Mouse (Mus musculus) retina, embryonic 14.5 days (tissue): ENCODE measurements at regions not wholly inside any gene's neighbourhood (a gene's known extent, or its start where the extent isn't known, plus 50 kb on each side); places are given as distances from the start of the nearest gene placed in this dataset.

Source experiments
- DNase-seq: peaks from one replicate; pipeline ENCODE4 v3.0.0-alpha.2; 2015; ENCODE audit warnings: low spot score

DNA sequence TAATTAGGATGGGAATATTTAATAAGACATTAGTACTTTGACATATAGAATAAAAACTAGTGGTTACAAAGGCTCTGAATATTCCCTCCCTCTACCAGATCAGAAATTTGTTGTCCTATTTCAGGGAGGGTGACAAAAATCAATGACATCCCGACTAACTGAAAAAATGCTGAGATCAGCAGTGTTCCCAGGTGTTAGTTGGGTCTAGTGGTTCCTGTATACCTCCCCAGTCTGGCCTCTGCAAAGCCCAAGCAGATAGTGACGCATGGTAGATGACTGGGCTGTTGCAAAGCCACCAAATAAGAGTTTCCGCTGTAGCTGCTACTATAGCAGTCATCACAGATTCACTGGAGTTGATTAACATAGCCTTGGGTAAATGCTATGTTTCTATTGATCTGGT, 59.9 kb upstream of the Gm4791 start:
- DNase-seq: no peak

- DNase-seq: no peak
Observed at GRCm38 (mm10) chr9:46925641-46926040, 72.9 kb upstream of the Gm4791 start.

GRCm38 (mm10) chr9:46920081-46920480, 78.5 kb upstream of the Gm4791 start:
- no peak for DNase-seq

- peak; percentile 73 for DNase-seq
Observed at GRCm38 (mm10) chr9:46913238-46913637, 85.3 kb upstream of the Gm4791 start.

DNA sequence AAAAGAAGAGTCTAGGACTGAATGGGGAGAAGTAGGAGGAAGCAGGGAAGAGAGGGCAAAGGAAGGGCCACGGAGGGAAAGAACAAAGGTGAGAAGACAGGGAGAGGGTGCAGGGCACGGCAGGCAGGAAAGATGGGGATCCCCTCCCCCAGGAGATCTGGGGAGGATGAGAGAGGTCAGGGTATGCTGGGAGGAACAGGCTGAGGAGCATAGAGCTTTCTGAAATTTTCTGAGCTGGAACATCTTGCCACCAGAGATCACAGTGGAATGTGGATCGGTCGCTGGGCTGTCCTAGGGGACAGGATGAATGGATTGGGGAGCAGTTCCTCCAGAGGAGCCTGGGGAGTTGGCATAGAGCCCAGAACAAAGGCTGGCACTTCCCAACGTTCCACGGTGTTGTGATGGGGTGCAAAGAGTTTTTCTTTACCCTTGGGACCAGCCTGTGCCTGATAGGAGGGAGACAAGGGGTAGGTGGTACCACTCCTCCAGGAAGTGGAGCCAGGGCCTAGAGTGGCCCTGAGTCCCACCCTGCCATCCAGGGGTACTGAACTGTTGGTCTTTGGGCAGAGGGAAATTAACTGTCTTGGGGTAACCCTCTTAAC, 89.0 kb upstream of the Gm4791 start:
- DNase-seq: no peak

DNA sequence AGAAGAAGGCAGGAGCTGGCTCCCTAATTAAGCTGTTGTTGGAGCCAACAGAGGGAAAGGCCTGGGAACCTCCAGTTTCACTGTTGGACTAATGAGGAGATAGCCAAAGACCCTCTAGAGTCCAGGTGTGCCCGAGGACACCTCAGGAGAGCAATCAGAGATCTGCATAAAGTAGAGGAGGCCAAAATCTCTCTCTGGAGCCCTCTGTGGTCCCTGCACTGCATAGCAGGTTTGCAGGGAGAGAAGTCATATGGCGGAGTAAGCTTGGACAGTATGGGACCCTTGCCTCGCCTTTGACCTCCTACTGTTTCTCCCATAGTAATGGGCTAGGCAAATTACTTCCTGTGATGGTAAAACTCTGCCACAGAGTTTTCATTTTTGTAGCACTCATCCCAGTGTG, 93.5 kb upstream of the Gm4791 start:
- DNase-seq: no peak

- DNase-seq: no peak
Observed at GRCm38 (mm10) chr9:46903491-46904220, 94.9 kb upstream of the Gm4791 start.

- no peak for DNase-seq
Observed at GRCm38 (mm10) chr9:46899283-46899682, 99.3 kb upstream of the Gm4791 start.

DNA sequence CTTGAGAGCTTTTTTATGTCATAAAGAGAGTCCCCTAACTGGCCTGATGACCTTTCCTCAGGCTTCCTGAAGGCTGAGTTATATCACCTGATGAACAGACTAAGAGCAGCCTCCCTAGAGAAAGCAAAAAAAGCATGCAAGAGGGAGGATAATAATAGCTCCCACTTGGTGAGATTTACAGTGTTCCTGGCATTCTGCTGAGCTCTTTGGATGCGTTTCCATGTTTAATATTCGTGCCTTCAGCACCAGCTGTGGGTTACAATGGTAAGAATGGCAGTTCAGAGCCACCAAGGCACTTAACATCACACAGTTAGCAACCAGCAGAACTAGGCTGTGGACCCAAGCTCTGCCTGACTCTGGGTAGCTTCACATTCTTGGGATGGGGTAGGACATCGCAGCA, 100.4 kb upstream of the Gm4791 start:
- no peak for DNase-seq

GRCm38 (mm10) chr9:46891829-46892228, 106.7 kb upstream of the Gm4791 start:
- no peak for DNase-seq

GRCm38 (mm10) chr9:46889933-46890662, 108.4 kb upstream of the Gm4791 start:
- DNase-seq: peak; percentile 42

DNA sequence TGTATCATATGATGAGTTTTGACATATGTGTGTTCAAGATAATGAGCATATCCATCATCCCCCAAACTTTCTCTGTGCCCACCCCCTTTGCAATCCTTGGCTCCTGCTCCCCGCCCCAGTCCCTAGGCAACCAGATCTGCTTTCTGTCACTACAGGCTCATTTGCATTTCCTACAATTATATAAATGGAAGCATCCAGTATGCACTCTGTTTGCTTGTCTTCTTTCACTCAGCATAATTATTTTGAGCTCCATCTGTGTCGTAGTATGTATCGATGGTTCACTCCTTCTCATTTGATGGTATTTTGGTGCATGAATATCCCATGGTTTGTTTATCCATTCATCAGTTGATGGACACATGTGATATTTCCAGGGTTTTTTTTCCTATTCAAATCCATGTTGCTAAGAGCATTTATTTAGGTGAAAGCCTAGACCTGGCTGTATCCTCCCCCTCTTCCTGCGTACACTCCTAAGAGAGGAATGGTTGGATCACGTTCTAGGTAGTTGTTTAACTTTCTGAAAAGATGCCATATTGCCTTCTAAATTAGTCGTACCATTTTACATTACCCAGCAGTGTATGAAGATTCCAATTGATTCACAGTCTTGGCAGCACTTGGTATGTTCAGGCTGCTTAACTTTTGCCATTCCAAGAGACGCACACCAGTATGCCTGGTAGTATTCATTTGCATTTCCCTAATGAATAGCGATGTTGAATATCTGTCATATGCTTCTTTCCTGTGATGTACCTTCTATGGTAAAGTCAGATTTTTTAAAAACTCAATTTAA, 127.1 kb upstream of the Gm4791 start:
- DNase-seq: no peak

GRCm38 (mm10) chr9:46863934-46864333, 134.6 kb upstream of the Gm4791 start:
- DNase-seq: peak; percentile 64

GRCm38 (mm10) chr9:46851753-46852152, 146.8 kb upstream of the Gm4791 start:
- no peak for DNase-seq

DNA sequence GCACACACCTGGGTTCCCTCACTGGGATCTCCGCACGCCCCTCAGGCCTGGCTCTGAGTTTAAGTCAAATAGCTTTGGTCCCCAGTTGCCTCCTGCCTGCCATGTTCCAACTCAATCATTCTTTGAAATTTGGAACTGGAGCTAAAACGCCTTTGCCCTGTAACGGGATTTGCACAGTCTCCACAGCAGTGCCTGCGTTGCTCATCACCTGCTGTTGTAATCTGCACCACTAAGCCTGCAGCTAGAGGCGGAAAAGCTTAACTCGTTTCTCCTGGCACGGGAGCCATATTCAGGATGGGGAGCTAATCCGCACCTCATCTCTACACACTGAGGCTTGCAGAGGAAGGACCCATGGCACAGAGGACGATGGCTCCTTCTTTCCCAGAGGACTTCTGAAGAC, 147.2 kb upstream of the Gm4791 start:
- no peak for DNase-seq

DNA sequence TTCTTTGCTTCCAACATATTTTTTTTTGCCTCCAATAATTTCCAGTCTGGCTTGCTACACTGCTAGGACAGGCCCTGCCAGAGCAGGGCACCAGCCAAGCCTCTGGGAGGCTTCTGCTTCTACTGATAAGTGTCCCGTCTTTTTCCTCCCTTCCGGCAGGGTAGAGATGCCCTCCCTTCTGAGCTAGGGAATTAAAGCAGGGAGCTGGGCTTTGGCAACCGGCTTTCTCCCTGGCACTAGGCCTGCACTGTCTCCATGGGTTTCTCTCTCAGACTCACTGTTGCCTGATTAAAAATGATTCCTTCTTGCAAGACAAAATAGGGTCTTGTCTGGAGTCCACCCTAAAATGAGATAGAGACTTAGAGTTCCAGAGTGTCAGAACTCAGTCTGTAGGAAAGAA, 153.3 kb upstream of the Gm4791 start:
- DNase-seq: no peak

- no peak for DNase-seq
Observed at GRCm38 (mm10) chr9:46843781-46844180, 154.8 kb upstream of the Gm4791 start.

DNA sequence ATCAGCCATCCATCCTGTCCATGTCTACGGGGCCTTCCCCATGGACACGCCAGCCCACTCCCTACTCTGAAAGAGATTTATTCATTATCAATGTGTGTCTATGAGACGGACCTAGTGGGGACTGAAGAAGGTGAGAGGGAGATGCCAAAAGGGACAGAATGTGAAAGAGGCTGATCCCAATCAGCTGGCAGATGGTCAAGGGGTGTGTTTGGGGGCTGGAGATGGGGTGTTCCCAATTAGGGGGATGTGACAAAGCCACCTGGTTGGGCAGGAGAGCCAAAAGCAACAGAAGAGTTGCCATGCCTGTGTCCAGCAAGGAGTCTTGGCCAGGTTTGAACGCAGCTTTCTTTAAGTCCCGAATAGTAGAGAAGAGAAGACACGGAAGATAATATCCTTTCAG, 157.0 kb upstream of the Gm4791 start:
- no peak for DNase-seq

- no peak for DNase-seq
Observed at GRCm38 (mm10) chr9:46835261-46835660, 163.3 kb upstream of the Gm4791 start.

- no peak for DNase-seq
Observed at GRCm38 (mm10) chr9:46830746-46831560, 167.6 kb upstream of the Gm4791 start.

DNA sequence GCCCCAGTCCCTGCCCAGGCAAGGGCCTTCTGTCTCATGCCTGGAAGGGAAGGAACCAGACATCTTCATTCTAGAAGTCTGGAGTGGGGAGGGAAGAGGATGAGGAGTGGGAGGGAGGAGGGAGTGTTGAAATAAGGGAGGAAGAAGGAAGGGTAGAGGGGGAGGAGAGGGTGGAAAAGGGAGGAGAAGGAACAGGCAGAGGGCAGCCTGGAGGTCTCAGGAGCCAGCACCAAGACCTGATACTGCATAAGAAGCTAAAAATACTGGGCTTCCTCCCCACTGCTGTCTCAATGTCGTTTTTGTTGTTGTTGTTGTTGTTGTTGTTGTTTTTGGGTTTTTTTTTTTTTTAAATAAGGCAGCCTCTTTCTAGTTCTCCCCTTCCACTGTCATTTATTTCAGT, 168.2 kb upstream of the Gm4791 start:
- DNase-seq: no peak

DNA sequence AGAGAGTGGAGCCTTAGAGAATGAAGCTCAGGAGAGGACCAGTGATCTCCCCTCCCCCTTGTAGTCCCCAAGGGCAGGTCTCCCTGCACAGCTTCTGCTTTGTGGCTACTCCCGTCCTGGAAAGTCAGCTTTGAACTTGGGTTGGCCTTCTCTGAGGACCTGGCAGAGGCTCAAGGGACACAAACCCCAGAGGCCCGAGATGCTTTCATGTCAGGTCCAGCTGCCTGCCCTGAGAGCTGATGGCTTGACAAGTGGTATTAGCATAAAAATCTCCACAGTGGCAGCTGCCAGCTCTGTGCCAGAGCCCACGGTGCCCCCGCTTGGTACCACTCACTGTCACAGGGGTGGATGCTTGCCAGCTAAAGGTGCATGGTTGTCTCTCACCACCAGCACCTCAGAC, 173.8 kb upstream of the Gm4791 start:
- DNase-seq: no peak
